Mouse (Mus musculus): ENCODE data around the gene Ctnnd2. TPM values are rescaled to one million over a fixed set of nuclear protein-coding genes. Genes with fewer than 3 reads are reported as not detected.
A peak's percentile ranks its signal among the peaks of the same experiment; 100 is the strongest.

Gene Ctnnd2
- total and polyA plus RNA-seq, 2 experiments = 0.02 to 0.28 TPM

GRCm38 (mm10) chr15:30895063-30895462 is 722.7 kb downstream of the Ctnnd2 start:
- 93% methylated on average over 5 of the region's 5 CpGs for WGBS
- Histone ChIP-seq H3K36me3 (ENCODE audit: control insufficient read depth, insufficient read depth, low read length) (no peaks in the 10 kb centered on the region), H3K79me2 (ENCODE audit: control insufficient read depth, insufficient read depth, low read length) (no peaks in the 10 kb centered on the region), H3K4me3 (ENCODE audit: insufficient read depth, low read depth, low read length) (no peak overlapping the region), H3K9ac (ENCODE audit: low read depth, low read length) (no peak overlapping the region), H3K4me1 (ENCODE audit: control insufficient read depth, insufficient read depth, low read length) (no peaks in the 10 kb centered on the region), H3K27me3 (ENCODE audit: control insufficient read depth, insufficient read depth, low read length) (no peaks in the 10 kb centered on the region), H3K27ac (replicated peaks; ENCODE audit: insufficient read depth, low read depth, low read length) (no peak overlapping the region)
- no peak for DNase-seq (ENCODE audit: extremely low read depth, low read depth, low spot score)
- TF ChIP-seq POLR2A (IDR thresholded peaks at IDR 0.05; ENCODE audit: extremely low read depth, insufficient read depth, low read length) = no peak
- no peak for TF ChIP-seq CTCF (IDR thresholded peaks at IDR 0.05; ENCODE audit: low read depth, low read length)

GRCm38 (mm10) chr15:30897342-30897741 is 724.9 kb downstream of the Ctnnd2 start:
- Histone ChIP-seq H3K27ac (replicated peaks; ENCODE audit: insufficient read depth, low read depth, low read length) (no peak overlapping the region), H3K9ac (ENCODE audit: low read depth, low read length) (no peak overlapping the region), H3K4me3 (ENCODE audit: insufficient read depth, low read depth, low read length) (no peak overlapping the region), H3K79me2 (ENCODE audit: control insufficient read depth, insufficient read depth, low read length) (no peaks in the 10 kb centered on the region), H3K36me3 (ENCODE audit: control insufficient read depth, insufficient read depth, low read length) (no peaks in the 10 kb centered on the region), H3K27me3 (ENCODE audit: control insufficient read depth, insufficient read depth, low read length) (no peaks in the 10 kb centered on the region), H3K4me1 (ENCODE audit: control insufficient read depth, insufficient read depth, low read length) (no peaks in the 10 kb centered on the region)
- 95% methylated on average over 8 of the region's 8 CpGs for WGBS
- DNase-seq (ENCODE audit: extremely low read depth, low read depth, low spot score) = no peak
- TF ChIP-seq CTCF (IDR thresholded peaks at IDR 0.05; ENCODE audit: low read depth, low read length) = no peak
- TF ChIP-seq POLR2A (IDR thresholded peaks at IDR 0.05; ENCODE audit: extremely low read depth, insufficient read depth, low read length) = no peak

GRCm38 (mm10) chr15:30908027-30908426 is 735.6 kb downstream of the Ctnnd2 start:
- DNase-seq (ENCODE audit: extremely low read depth, low read depth, low spot score) = no peak
- no peak for TF ChIP-seq CTCF (IDR thresholded peaks at IDR 0.05; ENCODE audit: low read depth, low read length)
- no peak for TF ChIP-seq POLR2A (IDR thresholded peaks at IDR 0.05; ENCODE audit: extremely low read depth, insufficient read depth, low read length)
- no peaks in the 10 kb centered on the region for H3K27me3 ChIP-seq (ENCODE audit: control insufficient read depth, insufficient read depth, low read length)
- WGBS = 65% methylated on average over 2 of the region's 2 CpGs
- no peaks in the 10 kb centered on the region for H3K36me3 ChIP-seq (ENCODE audit: control insufficient read depth, insufficient read depth, low read length)
- no peak overlapping the region for H3K4me3 ChIP-seq (ENCODE audit: insufficient read depth, low read depth, low read length)
- no peak overlapping the region for H3K9ac ChIP-seq (ENCODE audit: low read depth, low read length)
- H3K27ac ChIP-seq (replicated peaks; ENCODE audit: insufficient read depth, low read depth, low read length) = no peak overlapping the region
- H3K4me1 ChIP-seq (ENCODE audit: control insufficient read depth, insufficient read depth, low read length) = no peaks in the 10 kb centered on the region
- no peaks in the 10 kb centered on the region for H3K79me2 ChIP-seq (ENCODE audit: control insufficient read depth, insufficient read depth, low read length)

- Histone ChIP-seq H3K27ac (replicated peaks; ENCODE audit: insufficient read depth, low read depth, low read length) (no peak overlapping the region), H3K79me2 (ENCODE audit: control insufficient read depth, insufficient read depth, low read length) (no peaks in the 10 kb centered on the region), H3K4me1 (ENCODE audit: control insufficient read depth, insufficient read depth, low read length) (no peaks in the 10 kb centered on the region), H3K9ac (ENCODE audit: low read depth, low read length) (no peak overlapping the region), H3K4me3 (ENCODE audit: insufficient read depth, low read depth, low read length) (no peak overlapping the region), H3K27me3 (ENCODE audit: control insufficient read depth, insufficient read depth, low read length) (no peaks in the 10 kb centered on the region), H3K36me3 (ENCODE audit: control insufficient read depth, insufficient read depth, low read length) (no peaks in the 10 kb centered on the region)
- 66% methylated on average over 5 of the region's 5 CpGs for WGBS
- no peak for TF ChIP-seq CTCF (IDR thresholded peaks at IDR 0.05; ENCODE audit: low read depth, low read length)
- TF ChIP-seq POLR2A (IDR thresholded peaks at IDR 0.05; ENCODE audit: extremely low read depth, insufficient read depth, low read length) = no peak
- DNase-seq (ENCODE audit: extremely low read depth, low read depth, low spot score) = no peak
Measured at GRCm38 (mm10) chr15:30913360-30913759, 741.0 kb downstream of the Ctnnd2 start.

DNA sequence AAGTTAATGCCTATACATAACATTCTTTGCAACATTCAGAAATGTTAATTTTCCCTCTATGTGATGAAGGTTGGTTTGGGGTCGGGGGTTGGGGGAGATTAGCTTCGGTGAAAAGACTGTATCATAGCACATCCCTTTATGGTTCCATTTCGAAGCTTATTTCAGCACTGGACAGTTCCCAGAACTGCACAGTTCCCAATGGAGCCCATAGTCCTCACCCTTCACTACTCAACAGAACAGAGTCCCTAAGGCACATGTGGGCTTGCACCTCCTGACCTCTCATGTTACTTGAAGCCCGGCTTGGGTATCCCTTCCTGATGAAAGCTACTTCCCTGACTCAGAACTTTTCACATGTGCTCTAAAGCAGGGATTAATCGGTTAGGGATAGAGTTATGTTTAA is 753.4 kb downstream of the Ctnnd2 start:
- no peak for TF ChIP-seq CTCF (IDR thresholded peaks at IDR 0.05; ENCODE audit: low read depth, low read length)
- no peak for TF ChIP-seq POLR2A (IDR thresholded peaks at IDR 0.05; ENCODE audit: extremely low read depth, insufficient read depth, low read length)
- no peaks in the 10 kb centered on the region for H3K79me2 ChIP-seq (ENCODE audit: control insufficient read depth, insufficient read depth, low read length)
- WGBS = 71% methylated on average over 5 of the region's 5 CpGs
- H3K27ac ChIP-seq (replicated peaks; ENCODE audit: insufficient read depth, low read depth, low read length) = no peak overlapping the region
- H3K9ac ChIP-seq (ENCODE audit: low read depth, low read length) = no peak overlapping the region
- H3K27me3 ChIP-seq (ENCODE audit: control insufficient read depth, insufficient read depth, low read length) = no peaks in the 10 kb centered on the region
- no peak overlapping the region for H3K4me3 ChIP-seq (ENCODE audit: insufficient read depth, low read depth, low read length)
- H3K4me1 ChIP-seq (ENCODE audit: control insufficient read depth, insufficient read depth, low read length) = no peaks in the 10 kb centered on the region
- no peaks in the 10 kb centered on the region for H3K36me3 ChIP-seq (ENCODE audit: control insufficient read depth, insufficient read depth, low read length)
- DNase-seq (ENCODE audit: extremely low read depth, low read depth, low spot score) = no peak

DNA sequence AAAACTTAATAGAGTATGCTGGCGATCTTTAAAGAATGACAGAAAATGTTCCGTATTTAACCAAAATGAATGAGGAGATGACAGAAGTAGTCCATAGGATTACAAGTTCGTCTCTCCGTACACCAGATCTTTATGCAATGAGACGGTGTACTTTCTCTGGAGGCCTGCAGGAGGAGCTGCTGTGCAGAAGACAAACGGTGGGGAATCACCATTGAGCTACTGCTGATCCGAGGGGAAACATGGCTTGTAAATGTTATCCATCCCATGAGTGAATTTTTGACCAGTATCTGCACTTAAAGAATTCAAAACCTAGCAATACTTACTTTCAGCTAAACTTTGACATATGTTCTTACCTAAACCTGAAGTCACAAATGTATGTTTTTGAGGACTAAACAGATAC is 755.2 kb downstream of the Ctnnd2 start:
- H3K9ac ChIP-seq (ENCODE audit: low read depth, low read length) = no peak overlapping the region
- DNase-seq (ENCODE audit: extremely low read depth, low read depth, low spot score) = peak; percentile 15
- no peak for TF ChIP-seq POLR2A (IDR thresholded peaks at IDR 0.05; ENCODE audit: extremely low read depth, insufficient read depth, low read length)
- peak; percentile 67 for TF ChIP-seq CTCF (IDR thresholded peaks at IDR 0.05; ENCODE audit: low read depth, low read length)
- no peaks in the 10 kb centered on the region for H3K27me3 ChIP-seq (ENCODE audit: control insufficient read depth, insufficient read depth, low read length)
- H3K4me1 ChIP-seq (ENCODE audit: control insufficient read depth, insufficient read depth, low read length) = no peaks in the 10 kb centered on the region
- H3K4me3 ChIP-seq (ENCODE audit: insufficient read depth, low read depth, low read length) = no peak overlapping the region
- no peaks in the 10 kb centered on the region for H3K79me2 ChIP-seq (ENCODE audit: control insufficient read depth, insufficient read depth, low read length)
- no peaks in the 10 kb centered on the region for H3K36me3 ChIP-seq (ENCODE audit: control insufficient read depth, insufficient read depth, low read length)
- H3K27ac ChIP-seq (replicated peaks; ENCODE audit: insufficient read depth, low read depth, low read length) = no peak overlapping the region
- WGBS = 49% methylated on average over 7 of the region's 7 CpGs
